Mouse (Mus musculus) right cerebral cortex, adult 18-20 months (tissue): ENCODE results near the gene Wdfy3.
"Not testable (repeated sequence)": the region's sequence is repeated elsewhere in the genome, so short reads cannot be mapped to it uniquely, and the experiment has no call there.

ENCODE experiments used
- DNase-seq: peaks from one replicate; pipeline ENCODE4 v3.0.0; 2022; ENCODE audit warnings: mixed read lengths

Gene Wdfy3

GRCm38 (mm10) chr5:101937362-101937761 lies 132.4 kb downstream of the Wdfy3 start:
- DNase-seq, result peak; percentile 20

GRCm38 (mm10) chr5:101935893-101936292 lies 133.8 kb downstream of the Wdfy3 start:
- DNase-seq, result no peak

- no peak for DNase-seq
Measured at GRCm38 (mm10) chr5:101934629-101935028, 135.1 kb downstream of the Wdfy3 start.

GRCm38 (mm10) chr5:101932971-101933810 lies 136.5 kb downstream of the Wdfy3 start:
- DNase-seq, result peak; percentile 45

- DNase-seq, result no peak
Measured at GRCm38 (mm10) chr5:101931997-101932396, 137.7 kb downstream of the Wdfy3 start.

- DNase-seq, result no peak
Measured at GRCm38 (mm10) chr5:101926311-101926710, 143.4 kb downstream of the Wdfy3 start.

GRCm38 (mm10) chr5:101923710-101924109 lies 146.0 kb downstream of the Wdfy3 start:
- no peak for DNase-seq

- no peak for DNase-seq
Measured at GRCm38 (mm10) chr5:101919559-101919958, 150.2 kb downstream of the Wdfy3 start.

- DNase-seq, result no peak
Measured at GRCm38 (mm10) chr5:101909468-101909867, 160.3 kb downstream of the Wdfy3 start.

- DNase-seq, result no peak
Measured at GRCm38 (mm10) chr5:101905624-101906023, 164.1 kb downstream of the Wdfy3 start.

- DNase-seq, result not testable (repeated sequence)
Measured at GRCm38 (mm10) chr5:101904841-101905240, 164.9 kb downstream of the Wdfy3 start.

- no peak for DNase-seq
Measured at GRCm38 (mm10) chr5:101902686-101903085, 167.0 kb downstream of the Wdfy3 start.

- DNase-seq, result no peak
Measured at GRCm38 (mm10) chr5:101899981-101900380, 169.7 kb downstream of the Wdfy3 start.

GRCm38 (mm10) chr5:101896784-101897183 lies 172.9 kb downstream of the Wdfy3 start:
- DNase-seq, result no peak

GRCm38 (mm10) chr5:101895717-101896645 lies 173.7 kb downstream of the Wdfy3 start:
- DNase-seq, result no peak

- no peak for DNase-seq
Measured at GRCm38 (mm10) chr5:101895119-101895518, 174.6 kb downstream of the Wdfy3 start.

GRCm38 (mm10) chr5:101893820-101894515 lies 175.8 kb downstream of the Wdfy3 start:
- DNase-seq, result peak; percentile 34

GRCm38 (mm10) chr5:101891694-101892416 lies 177.9 kb downstream of the Wdfy3 start:
- DNase-seq, result no peak

- no peak for DNase-seq
Measured at GRCm38 (mm10) chr5:101887989-101888388, 181.7 kb downstream of the Wdfy3 start.

- DNase-seq, result no peak
Measured at GRCm38 (mm10) chr5:101885039-101885438, 184.7 kb downstream of the Wdfy3 start.

GRCm38 (mm10) chr5:101882191-101882590 lies 187.5 kb downstream of the Wdfy3 start:
- DNase-seq, result no peak

GRCm38 (mm10) chr5:101879914-101880313 lies 189.8 kb downstream of the Wdfy3 start:
- DNase-seq, result no peak
